Mouse (Mus musculus) liver, adult (tissue): ENCODE measurements around the gene E2f6.

Experiments used
- GATA4 ChIP-seq: IDR thresholded peaks from 2 replicates; pipeline ENCODE4 v1.6.1; 2014; ENCODE audit warnings: mild to moderate bottlenecking, low read length; ENCODE audit not compliant: insufficient replicate concordance

E2f6 gene

DNA sequence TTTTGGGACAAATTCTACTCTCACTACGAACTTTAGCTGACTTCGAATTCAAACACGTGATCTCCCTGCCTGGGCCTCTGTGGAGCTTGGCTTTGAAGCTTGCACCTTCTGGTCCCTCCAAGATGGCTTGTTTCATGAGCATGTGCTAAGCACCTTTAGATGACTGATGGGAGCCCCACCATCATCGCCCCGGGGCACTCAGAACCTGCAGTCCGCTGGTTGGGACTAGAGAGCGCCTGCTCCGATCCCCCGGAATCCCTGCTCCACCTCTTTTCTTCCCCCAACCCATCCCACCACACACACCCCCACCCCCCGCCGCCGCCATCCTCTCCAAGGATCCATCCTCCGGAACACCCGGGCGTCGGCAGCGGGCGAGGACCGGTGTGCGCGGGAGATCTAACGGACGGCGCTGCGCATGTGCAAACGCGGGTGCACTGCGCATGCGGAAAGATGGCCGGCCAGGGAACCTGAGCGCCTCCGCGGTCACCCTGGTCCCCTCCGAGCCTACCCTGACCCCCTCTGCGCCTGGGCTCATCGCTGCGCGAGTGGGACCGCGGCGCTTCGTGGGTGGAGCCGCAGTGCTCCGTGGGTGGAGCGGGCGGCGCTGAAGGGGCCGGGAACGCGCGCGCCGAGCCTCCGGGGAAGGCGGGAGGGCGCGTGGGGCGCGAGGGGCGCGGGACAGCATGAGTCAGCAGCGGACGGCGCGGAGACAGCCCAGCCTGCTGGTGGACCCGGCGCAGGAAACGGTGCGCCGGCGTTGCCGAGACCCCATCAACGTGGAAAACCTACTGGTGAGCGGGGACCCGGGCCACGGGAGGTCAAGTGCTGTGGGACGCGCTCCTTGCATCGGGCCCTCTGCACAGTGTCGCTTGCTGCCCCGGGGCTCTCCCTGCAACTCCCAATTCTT, at the start of gene E2f6:
TSS of gene E2f6 (plus strand) at position 439 of the 907 bp plus-strand sequence.
- no peak for TF ChIP-seq GATA4

DNA sequence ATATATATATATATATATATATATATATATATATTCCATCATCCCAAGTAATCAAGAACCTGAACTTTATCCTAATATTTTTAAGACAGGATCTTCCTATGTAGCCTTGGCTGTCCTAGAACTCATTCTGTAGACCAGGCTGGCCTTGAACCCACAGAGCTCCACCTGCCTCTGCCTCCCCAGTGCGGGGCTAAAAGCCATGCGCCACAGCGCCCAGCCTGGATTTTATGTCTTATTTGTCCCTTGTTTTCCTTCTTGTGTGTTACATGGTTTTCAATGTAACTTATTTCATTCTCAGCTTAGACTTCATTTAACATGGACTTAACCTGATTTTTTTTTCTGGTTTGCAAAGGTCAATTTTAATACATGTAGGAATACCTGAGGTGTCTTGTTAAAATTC, 49.3 kb upstream of the E2f6 start:
- TF ChIP-seq GATA4 = no peak

DNA sequence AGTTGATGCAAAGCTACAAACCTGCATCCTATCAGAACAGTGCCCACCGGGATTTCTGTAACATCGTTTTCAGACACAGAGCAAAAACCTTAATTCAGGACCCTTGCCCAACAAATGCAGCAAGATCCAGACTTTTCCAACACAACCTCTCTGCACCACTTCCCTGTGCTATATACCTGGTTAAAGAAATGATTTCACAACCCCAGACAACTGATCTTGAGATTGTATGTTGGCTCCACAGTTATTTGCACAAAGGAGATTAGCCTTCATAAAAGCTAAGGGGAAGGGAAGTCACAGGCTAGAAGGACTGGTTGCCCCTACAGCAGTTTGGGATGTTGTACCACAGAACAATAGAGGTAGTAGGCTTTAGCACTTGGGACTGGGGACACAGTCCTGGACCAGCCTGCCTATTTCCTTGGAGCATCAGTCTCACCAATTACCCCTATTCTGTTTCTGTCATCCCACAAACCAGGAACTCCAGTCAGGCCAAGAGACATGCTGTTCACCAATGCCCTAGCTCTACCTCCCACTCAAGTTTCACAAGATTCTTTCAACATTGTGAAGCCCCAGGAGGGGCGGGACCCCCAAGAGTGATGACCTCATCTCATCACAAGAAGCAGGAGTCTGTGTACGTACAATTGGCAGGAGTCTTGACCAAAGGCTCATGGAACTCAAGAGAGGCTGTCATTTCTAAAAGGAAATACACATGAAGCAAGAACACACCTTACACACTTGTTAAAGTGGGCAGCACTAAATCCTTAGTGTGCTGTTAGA, 46.9 kb upstream of the E2f6 start:
- no peak for TF ChIP-seq GATA4

DNA sequence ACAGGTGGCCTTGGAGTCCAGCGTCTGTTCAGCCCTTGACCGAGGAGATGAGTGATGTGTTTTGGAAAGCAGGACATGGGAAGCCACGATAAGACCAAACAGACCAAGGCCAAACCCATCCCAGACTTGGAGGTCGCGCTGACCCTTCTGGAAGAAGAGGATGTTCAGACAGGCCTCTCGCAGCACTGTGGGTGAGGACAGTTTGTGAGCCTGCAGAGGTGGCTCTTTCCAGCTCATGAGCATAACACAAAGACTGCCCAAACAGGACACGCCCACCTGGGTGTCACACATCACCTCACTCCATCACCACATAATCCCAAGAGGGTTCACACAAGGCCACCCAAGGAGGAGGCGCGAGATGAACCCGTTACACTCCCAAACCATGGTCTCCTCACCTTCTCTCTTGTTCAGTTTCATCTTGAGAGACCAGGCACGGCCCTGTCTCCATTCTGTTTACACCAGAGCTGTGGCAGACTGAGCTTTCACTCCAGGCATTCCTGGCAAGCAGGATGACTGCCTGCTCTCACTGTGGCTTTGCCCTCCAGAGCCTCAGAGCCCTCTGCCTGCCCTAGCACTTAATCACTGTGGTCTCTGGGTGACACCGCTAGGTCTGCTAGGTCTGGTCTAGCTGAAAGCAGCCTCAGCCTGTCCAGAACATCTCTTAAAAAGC, 45.9 kb upstream of the E2f6 start:
- TF ChIP-seq GATA4 = no peak

DNA sequence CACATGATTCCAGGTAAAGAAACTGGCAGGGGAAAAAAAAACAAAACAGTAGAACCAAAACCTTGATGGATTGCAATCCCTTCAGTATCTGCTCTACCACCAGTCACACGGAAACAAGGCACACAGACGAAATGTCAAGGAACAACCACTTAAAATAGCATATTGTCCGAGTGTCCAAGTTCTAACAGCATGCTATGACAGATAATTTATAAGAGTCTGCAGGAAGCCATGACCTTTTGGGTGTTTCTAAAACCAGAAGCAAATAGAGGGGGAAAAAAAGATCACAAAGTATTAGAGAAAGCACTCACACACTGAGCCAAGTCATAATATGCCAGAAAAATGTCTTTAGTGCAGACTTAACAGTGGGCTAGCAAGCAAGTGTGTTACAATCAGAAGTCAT, 42.5 kb upstream of the E2f6 start:
- TF ChIP-seq GATA4 = no peak

DNA sequence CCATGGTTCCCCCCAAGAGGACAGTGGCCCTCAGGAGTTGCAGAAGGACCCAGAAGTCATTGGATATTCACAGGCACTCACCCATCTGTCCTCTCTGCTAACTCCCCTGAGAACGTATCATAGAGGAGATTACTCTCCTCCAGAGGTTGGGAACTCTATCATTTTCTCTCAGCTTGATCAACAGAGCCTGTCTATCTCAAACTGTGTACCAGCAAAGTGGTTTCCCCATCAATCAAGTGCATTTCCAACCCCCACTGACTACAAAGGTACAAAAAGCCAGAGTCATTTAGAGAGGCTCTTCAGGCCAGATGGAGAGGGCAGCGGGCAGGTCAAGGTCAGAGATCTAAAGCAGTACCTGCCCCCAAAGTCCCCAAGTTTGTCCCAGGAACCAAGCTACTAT, 42.1 kb upstream of the E2f6 start:
- TF ChIP-seq GATA4 = no peak

DNA sequence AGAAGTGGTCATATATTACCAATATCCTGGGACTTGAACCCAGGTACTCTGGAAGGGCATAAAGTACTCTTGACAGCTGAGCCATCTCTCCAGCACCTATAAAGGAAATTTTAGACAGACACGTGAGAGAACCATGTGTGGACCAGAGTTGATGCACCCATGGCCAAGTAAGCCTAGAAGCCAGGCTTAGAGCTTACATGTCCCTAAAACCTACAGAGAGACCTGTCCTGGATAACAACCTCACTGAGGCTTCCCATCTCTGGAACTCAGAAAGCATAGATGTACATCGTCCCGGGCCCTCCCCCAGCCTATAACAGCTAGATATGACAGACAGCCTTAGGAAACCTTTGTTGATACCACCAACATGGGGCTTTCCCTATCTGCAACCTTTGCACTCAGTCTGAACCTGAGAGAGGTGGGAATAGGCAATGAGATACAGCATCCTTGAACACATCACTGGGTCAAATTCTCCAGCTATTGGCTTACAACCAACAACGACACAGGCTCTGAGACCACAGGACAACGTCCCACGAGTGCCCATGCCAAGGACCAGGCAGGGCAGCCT, 41.1 kb upstream of the E2f6 start:
- no peak for TF ChIP-seq GATA4

DNA sequence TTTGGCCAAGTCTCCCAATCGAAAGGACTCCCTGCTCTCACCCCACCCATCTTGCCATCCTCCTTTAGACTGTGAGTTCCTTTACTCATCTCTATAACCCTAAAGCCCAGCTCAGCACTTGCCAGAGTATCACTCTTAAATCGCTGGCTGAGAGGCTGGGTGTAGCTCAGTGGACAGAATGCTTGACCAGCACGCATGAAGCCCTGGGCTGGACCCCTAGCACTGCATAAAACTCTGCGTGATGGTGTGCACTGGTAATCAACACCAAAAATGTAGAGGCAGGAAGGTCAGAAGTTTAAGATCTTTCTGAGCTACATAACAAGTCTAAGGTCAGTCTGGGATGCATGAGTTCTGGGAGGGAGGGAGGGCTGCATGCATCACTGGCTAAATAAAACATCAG, 36.2 kb upstream of the E2f6 start:
- TF ChIP-seq GATA4 = no peak

DNA sequence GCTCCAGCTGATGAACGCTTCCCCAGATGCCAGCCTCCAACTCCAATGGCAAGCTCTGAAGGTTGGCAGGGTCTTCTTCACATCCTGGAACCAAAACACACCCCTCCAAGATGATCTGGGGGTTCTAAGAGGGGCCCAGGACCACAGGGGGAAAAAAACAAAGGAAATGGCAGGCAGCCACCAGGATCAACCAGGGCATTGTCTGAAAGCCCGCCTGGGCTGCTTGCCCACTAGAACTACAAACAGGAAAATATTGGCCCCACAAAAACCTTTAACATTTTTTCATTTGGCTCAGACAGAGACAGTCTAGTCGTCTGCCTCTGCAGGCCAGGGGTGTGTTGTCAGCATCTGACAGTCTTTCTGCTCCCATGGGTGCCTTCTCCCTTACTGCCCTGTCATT, 35.4 kb upstream of the E2f6 start:
- no peak for TF ChIP-seq GATA4

DNA sequence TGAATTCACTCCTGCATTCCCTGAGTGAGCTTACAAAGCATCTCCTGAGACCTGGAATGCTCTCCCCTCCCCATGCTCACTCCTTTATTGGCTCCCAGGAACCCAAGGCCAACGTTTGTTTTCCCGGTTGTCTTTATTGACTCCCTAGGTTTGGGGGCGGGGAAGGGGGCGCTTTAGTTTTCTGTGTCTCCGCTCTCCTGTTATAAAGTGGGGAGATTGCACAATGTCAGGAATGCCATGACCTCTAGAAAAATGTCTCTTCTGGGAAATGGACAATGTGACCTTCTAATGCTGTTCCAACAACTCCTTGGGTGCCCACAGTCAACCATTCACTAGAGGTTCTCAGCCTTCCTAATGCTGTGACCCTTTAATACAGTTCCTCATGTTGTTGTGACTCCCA, 32.2 kb upstream of the E2f6 start:
- TF ChIP-seq GATA4 = no peak

DNA sequence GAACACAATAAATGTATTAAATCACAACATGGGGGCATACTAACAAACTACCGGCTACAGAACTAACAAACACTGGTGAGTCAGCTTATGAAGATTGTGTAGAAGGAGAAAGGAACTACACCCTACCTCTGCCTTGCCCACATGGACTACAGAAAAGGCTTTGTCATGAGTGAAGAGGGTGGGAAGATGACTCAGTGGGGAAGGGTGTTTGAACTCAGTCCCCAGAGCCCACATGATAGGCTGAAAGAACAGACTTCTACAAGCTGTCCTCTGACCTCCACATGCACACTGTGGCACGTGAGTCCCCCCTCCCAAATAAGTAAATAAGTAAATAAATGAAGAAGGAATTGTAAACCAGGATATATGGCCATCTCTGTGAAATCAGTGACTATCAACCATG, 31.6 kb upstream of the E2f6 start:
- no peak for TF ChIP-seq GATA4

DNA sequence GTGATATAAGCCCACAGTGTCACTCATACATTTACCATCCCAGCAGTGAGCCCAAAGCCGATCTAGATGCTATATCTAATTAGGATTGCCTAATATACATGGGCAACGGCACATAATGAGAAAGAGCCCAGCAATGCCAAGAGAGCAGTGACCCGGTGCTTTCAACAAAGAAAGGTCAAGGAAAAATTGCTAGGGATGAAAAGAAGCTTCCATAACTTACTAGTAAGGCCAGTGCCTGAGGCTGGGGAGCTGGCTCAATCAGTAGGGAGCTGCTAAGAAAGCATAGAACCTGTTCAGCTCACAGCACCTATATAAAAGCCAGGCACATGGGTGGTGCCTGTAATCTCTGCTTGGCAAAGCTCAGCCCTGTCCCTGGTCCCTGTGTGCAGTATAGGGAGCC, 30.4 kb upstream of the E2f6 start:
- no peak for TF ChIP-seq GATA4

DNA sequence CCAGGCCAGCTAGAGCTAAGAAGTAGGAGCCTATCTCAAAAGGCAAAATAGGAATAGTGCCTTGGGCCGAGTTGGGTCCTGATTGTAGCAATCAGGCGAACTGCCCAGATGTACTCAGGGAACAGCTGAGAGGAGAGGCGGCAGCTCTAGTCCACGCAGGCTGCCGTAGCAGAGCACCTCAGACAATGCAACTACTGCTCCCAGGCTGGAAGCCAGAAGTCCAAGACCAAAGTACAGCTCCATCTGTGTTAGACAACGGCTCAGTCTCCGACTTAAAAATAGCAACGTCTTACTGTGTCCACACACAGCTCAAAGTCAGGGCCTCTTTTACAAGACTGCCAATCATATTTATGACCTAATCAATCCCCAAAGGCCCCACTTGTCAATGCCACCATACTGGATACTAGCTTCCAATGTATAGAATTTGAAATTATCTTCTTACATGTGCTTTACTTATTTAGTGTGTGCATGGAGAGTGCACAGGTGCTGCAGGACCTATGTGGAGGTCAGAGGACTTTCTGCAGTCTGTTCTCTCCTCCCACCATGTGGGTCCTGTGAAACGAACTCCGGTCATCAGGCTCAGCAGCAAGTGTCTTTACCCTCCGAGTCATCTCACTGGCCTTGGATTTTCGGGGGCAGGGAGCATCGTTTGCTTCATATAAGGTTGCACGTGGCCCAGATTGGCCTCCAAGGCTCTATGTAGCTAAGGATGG, 29.6 kb upstream of the E2f6 start:
- TF ChIP-seq GATA4 = no peak

DNA sequence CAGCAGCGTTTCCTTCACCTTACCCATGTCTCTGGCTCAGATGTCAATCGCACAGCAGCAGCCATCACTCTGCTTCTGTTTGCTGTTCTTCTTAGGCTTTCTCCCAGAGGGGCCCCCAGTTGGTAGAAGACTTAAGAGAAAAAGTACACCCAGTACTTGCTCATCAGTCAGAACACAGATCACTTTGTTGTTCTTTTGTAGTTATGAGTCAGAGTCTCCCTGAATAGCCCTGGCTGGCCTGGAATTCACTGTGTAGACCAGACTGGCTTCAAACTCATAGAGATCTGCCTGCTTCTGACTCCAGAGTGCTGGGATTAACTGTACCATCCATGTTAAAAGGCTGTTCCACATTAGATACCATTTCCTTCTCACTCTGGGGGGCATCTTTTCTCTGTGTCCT, 22.2 kb upstream of the E2f6 start:
- TF ChIP-seq GATA4 = no peak

DNA sequence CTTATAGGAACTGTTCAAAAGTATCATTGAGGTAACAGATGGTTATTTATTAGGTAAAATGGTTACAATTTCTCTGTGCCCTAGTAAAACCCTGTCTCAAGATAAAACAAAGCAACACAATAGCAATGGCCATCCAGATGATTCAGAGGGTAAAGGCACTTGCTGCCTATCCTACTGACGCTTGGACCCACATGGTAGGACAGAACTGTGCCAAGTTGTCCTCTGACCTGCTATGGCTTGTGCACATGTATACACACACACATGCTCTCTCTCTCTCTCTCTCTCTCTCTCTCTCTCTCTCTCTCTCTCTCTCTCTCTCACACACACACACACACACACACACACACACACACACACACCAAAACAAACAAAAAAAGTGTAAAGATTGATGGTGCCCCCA, 21.6 kb upstream of the E2f6 start:
- no peak for TF ChIP-seq GATA4
